Mouse (Mus musculus) CH12.LX (cell line): ENCODE measurements at regions not wholly inside any gene's neighbourhood (a gene's known extent, or its start where the extent isn't known, plus 50 kb on each side); places are given as distances from the start of the nearest gene placed in this dataset.

ENCODE experiments used
- CHD1 ChIP-seq: IDR thresholded peaks from 2 replicates; pipeline ENCODE4 v1.6.1; 2012; ENCODE audit warnings: low read depth, low read length, improper control_type of control experiment, inconsistent platforms
- CHD2 ChIP-seq: IDR thresholded peaks from 2 replicates; pipeline ENCODE4 v1.6.1; 2011; ENCODE audit warnings: low read length, improper control_type of control experiment
- CTCF ChIP-seq, 2 experiments: IDR thresholded peaks in 1 of 2; conservative IDR thresholded peaks in 1 of 2; 2 replicates each; pipeline ENCODE4 v1.5.1; 2011 to 2012; ENCODE audit warnings: low read depth in 2 of 2, low read length in 2 of 2, improper control_type of control experiment in 1 of 2, inconsistent platforms in 1 of 2, mild to moderate bottlenecking in 1 of 2, moderate library complexity in 1 of 2
- EP300 ChIP-seq: IDR thresholded peaks from 2 replicates; pipeline ENCODE4 v1.6.1; 2011; ENCODE audit warnings: low read length, improper control_type of control experiment
- ETS1 ChIP-seq: conservative IDR thresholded peaks from 2 replicates; pipeline ENCODE4 v1.6.1; 2012; ENCODE audit warnings: low read depth, mild to moderate bottlenecking, inconsistent platforms, low read length, improper control_type of control experiment, moderate library complexity
- HCFC1 ChIP-seq: IDR thresholded peaks from 2 replicates; pipeline ENCODE4 v1.6.1; 2012; ENCODE audit warnings: low read depth, mild to moderate bottlenecking, inconsistent platforms, low read length, improper control_type of control experiment
- MAX ChIP-seq: IDR thresholded peaks from 2 replicates; pipeline ENCODE4 v1.6.1; 2011; ENCODE audit warnings: low read length, improper control_type of control experiment
- POLR2A ChIP-seq: IDR thresholded peaks from 2 replicates; pipeline ENCODE4 v1.6.1; 2011; ENCODE audit warnings: low read depth, mild to moderate bottlenecking, improper control_type of control experiment, low read length
- SMC3 ChIP-seq: IDR thresholded peaks from 2 replicates; pipeline ENCODE4 v1.6.1; 2011; ENCODE audit warnings: low read depth, low read length, improper control_type of control experiment
- USF1 ChIP-seq: IDR thresholded peaks from 2 replicates; pipeline ENCODE4 v1.6.1; 2014; ENCODE audit warnings: low read depth, mild to moderate bottlenecking, inconsistent platforms, low read length, improper control_type of control experiment

DNA sequence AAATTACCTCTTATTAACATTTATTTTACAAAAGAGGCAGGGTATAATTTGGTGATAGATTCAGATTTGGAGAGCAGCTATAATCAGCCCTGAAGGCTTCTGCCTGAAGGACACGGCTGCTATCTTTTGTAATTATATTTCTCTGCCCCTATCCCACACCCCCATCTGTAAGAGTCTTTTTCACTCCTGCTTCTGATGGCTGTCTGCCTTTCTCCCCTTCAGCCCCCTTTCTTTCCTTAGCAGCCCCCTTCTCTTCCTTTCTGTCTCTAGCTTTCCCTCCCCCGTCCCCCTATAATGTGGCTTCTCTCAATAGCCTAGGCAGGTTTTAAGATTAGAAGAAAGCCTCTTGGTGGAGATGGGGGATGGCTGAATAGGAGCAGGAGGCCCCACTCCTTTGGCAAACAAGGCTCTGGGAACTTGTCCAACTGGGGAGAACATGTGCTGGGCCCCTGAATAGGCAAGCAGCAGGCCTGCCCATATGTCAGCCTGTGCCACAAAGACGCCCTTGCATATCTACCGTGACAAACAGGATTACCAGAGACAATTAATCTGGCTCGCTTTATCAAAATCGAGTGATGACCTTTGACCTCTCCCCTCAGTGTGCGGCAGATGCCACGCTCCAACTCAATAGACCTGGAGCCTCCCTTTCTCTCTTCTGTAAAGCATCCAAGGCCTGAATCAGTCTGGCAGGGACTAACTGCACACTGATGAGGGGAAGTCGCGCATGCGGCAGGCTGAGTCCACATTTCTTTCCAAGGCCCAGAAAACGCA is 615.1 kb downstream of the Hdgfl1 start:
- TF ChIP-seq EP300 = no peak
- no peak for TF ChIP-seq CTCF (conservative IDR thresholded peaks at IDR 0.05 in 1 of 2, IDR thresholded peaks at IDR 0.05 in 1 of 2; ENCODE audit: low read depth in 2 of 2, low read length in 2 of 2)
- TF ChIP-seq CHD1 = no peak
- no peak for TF ChIP-seq USF1
- TF ChIP-seq POLR2A = no peak
- TF ChIP-seq SMC3 = no peak
- no peak for TF ChIP-seq ETS1
- no peak for TF ChIP-seq HCFC1
- no peak for TF ChIP-seq CHD2
- no peak for TF ChIP-seq MAX
